Mouse (Mus musculus) retina, postnatal 1 day (tissue): ENCODE data around the gene Alb.

Source experiments
- DNase-seq: peaks from one replicate; pipeline ENCODE4 v3.0.0-alpha.2; 2012

Gene Alb

DNA sequence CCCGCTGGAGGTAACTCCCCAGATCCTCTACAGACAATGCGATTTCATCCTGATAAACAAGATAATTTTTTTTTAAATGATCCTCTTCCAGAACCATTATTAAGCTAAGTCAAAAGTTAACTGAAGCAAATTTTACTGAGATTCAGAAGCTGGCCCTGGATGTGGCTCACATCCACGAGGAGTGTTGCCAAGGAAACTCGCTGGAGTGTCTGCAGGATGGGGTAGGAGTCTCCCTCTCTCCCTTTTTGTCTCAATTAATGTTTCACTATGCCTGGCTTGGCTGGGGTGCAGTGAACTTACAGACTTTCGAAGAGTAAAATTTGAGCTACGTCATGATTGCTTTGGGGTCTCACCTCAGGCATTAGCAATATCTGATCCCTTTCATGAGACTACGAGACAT is 38.8 kb downstream of the Alb start:
- DNase-seq, result no peak

DNA sequence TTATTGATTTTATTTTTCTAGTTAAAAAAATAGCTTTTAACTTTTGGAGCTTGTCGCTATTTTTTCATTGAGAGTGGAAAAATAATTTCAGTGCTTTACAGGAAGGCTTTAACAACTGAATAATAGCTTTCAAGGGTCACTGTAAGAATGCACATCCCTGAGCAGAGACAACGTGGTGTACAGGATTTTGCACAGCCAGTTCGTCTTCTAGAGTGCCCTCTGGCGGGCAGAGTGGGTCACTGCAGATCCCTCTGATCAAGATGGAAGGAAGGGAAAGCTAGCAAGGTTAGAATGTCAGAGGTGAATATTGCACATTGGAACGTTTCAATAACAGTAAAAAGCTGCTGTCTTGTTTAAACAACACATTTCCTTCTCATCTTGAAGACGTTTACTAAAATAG is 40.0 kb downstream of the Alb start:
- DNase-seq, result peak; percentile 78

DNA sequence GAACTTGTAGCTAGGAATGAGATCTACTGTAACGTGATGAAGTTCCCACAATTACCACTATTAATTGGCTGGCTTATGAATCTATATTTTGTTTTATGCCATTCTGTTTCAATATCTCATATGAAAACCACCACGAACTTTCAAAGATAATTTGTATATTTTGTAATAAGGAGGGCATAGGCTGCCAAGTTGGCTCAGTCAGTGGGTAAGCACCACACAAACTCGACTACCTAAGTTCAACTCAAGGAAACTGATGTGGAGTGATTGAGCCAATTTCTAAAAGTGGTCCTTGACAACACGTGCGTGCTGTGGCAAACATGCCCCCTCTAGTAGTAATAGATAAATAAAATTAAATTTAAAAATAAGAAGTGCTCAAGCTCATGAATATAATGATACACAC is 41.1 kb downstream of the Alb start:
- DNase-seq, result no peak

DNA sequence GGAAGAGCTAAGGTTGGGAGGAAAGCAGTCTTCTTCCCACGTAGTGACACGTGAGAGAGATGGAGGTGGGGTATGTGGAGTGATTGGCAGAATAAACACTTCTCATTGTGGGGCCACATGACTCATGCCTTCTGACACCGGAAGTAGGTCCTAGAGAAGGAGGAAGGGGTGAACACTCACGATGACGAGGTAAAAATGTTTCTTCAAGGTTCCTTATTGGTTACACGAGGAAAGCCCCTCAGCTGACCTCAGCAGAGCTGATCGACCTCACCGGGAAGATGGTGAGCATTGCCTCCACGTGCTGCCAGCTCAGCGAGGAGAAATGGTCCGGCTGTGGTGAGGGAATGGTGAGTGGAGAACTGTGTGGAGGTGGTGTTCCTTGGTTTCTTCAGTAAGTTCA is 44.0 kb downstream of the Alb start:
- no peak for DNase-seq

DNA sequence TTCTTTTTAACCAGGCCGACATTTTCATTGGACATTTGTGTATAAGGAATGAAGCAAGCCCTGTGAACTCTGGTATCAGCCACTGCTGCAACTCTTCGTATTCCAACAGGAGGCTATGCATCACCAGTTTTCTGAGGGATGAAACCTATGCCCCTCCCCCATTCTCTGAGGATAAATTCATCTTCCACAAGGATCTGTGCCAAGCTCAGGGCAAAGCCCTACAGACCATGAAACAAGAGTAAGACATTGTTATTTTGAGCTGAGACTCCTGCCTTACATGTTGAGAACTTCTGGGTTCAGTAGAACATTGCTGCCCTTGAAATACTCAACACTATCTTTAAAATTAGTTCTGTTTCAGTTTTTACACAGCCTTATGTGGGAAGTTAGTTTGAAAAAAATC is 45.8 kb downstream of the Alb start:
- DNase-seq, result no peak

DNA sequence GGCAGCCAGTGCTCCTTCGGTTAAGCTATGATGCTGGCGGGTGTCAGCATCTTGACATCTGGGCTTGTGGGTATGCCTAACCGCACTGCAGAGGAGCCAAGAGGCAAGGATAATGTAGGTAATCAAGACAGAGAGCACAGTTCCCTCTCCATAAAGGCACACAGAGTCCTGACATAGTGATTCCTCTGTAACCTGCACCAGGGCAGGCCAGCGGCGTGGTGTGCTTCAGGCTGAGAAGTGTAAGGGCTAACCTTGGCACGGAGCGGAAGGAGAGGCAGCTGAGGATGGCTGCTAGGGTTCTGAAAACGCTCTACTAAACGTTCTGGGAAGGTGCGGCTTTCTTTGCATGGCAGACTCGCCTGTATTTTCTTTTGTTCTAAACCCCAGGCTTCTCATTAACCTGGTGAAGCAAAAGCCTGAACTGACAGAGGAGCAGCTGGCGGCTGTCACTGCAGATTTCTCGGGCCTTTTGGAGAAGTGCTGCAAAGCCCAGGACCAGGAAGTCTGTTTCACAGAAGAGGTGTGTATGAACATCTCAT is 46.8 kb downstream of the Alb start:
- DNase-seq, result peak; percentile 66

DNA sequence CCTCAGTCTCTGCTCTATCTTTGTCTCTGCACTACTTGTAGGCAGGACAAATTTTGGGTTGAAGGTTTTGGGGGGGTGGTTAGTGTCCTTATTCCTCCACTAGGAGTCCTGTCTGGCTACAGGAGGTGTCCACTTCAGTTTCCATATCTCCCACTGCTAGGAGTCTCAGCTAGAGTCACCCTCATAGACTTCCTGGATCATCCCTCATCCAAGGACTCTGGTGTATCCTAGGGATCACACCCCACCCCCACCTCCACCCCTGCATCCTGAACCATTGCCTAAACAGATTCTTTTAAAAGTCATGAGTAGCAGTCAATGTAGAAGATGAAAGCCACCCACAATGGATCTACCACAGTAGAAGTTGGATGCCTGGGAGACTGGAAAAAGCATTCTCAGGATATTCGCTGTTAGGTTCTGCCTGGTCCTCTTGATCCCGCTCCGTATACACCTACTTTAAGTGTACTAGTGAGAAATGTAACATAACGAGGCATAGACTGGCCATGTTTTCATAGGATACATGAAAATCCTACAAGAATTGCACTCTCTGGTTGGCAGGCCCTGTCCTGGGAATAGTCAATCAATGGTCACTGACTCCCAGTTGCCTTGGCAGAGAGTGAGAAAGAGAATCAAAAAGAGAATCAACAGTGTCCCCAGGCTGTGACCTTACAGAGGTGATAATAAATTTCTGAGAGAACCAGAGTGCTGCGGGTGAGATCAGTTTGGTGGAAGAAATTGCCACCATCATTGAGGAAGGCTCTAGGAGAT is 49.3 kb downstream of the Alb start:
- DNase-seq, result no peak

DNA sequence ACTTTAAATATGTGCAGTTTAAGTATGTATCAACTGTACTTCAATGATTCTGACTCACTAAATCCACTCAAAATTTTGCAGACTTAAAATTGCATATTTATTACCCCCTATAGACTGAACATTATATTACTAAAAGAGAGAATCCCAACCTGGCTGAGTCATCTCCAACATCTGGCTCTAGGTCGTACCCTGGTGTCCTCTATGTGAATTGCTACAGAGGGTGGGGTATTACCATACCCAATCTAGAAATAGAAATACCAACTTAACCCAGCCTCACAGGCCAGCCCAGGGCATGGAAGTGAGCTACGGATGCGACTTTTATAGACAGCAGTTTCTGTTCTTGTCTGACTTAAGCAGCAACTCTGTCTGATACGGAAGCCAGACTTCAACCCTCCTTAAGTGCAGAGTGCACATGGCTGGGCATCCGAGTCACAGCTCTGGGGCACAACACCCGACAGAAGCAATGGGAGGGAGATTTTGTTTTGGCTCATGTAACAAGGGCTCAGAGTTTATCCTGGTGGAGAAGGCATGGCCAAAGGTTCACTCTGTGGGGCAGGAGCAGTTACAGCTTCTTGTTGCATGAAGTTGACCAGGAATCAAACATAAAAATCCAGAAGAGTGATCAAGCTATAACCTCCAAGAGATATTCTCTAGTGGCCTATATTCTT is 51.7 kb downstream of the Alb start:
- no peak for DNase-seq

DNA sequence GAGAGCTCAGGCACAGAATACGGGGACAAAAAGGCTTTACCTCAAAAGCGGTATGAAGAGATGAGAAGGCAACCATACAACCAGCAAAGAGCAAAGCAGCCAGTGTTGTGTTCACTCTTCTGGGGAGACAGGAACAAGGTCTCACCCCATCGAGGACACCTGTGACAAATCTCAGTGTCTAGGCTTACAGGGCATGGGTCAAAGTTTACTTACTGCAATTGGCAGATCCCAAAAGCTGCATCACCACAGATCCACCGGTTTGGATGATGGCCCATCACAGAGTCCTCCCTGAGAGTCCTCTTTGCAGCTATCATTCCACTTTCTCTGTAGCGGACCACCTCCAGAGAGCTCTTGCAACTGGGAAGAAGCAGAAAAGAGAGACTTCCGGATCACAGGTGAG is 54.9 kb downstream of the Alb start:
- no peak for DNase-seq

DNA sequence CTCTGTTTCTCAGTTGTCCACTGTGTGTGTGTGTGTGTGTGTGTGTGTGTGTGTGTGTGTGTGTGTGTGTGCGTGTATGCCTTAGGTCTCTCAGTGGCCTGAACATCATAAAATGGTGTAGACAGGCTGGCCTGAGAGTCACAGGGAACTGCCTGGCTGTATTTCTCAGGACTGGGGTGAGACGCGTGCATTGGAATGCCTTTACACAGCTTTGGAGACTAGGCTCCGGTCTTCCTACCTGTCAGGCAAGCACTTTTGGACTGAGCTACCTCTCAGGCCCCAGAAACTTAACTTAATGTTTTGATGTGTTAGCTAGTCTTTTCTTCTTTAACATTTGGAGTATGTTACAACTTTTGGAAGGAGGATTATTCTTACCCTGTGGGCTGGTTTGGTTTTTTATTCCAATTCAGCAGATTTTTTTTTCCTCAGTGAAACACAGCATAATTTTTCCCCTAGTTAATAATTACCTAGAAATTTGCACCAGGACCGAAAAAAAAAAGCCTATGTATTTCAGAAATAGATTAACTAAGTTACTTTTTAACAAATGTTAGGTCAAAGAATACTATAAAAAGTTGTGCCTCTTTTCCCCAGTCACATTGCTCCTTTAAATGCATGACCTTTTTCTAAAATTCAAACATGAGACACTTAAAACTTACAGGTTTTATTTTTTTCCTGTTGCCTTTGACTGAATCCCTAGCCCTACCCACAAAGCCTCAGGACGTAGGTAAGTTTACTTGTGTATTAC is 57.8 kb downstream of the Alb start, which contains the start of gene Afm:
Afm (plus strand) TSS at position 577 of the 745 bp plus-strand sequence.
- no peak for DNase-seq
